Mouse (Mus musculus): ENCODE results near the gene Asna1. TPM values are rescaled to one million over a fixed set of nuclear protein-coding genes. Genes with fewer than 3 reads are reported as not detected.
A peak's percentile ranks its signal among the peaks of the same experiment; 100 is the strongest.

Asna1 gene
- polyA plus RNA-seq, 1 experiment from 2014 or later, result 108 TPM

- H3K4me2 ChIP-seq, result no peak overlapping the region
- WGBS, result 9% methylated on average over 28 of the region's 28 CpGs
Observed at GRCm38 (mm10) chr8:85011242-85011641, 13.8 kb downstream of the Asna1 start.

GRCm38 (mm10) chr8:85007686-85008085, 17.4 kb downstream of the Asna1 start:
- Histone ChIP-seq H3K9ac (no peak overlapping the region), H3K9me3 (no peaks in the 10 kb centered on the region), H3K4me3 (replicated peaks) (no peak overlapping the region), H3K4me1 (no peaks in the 10 kb centered on the region), H3K27ac (no peak overlapping the region), H3K36me3 (no peaks in the 10 kb centered on the region), H3K4me2 (no peak overlapping the region), H3K27me3 (replicated peaks) (peaks cover 24% of the 10 kb centered on the region)
- 16% methylated on average over 25 of the region's 25 CpGs for WGBS
- no peak for ATAC-seq (ENCODE audit: insufficient read depth, low FRiP score, low read depth)

More at GRCm38 (mm10) chr8:85011242-85011641, 13.8 kb downstream of the Asna1 start:
- no peaks in the 10 kb centered on the region for H3K36me3 ChIP-seq
- no peak overlapping the region for H3K9ac ChIP-seq
- H3K27me3 ChIP-seq (replicated peaks), result peaks cover 40% of the 10 kb centered on the region
- no peak overlapping the region for H3K27ac ChIP-seq
- no peaks in the 10 kb centered on the region for H3K9me3 ChIP-seq
- no peak for ATAC-seq (ENCODE audit: insufficient read depth, low FRiP score, low read depth)
- H3K4me1 ChIP-seq, result peaks cover 4% of the 10 kb centered on the region; the same call in 1 of the 2 replicates
- no peak overlapping the region for H3K4me3 ChIP-seq (replicated peaks)

- WGBS, result 7% methylated on average over 19 of the region's 19 CpGs
Observed at GRCm38 (mm10) chr8:84997649-84998295, 27.3 kb downstream of the Asna1 start.

GRCm38 (mm10) chr8:84996978-84997377, 28.1 kb downstream of the Asna1 start:
- H3K4me1 ChIP-seq, result 0 out of 2 replicates have a peak, but pooled peaks cover 4% of the 10 kb centered on the region
- no peak overlapping the region for H3K27ac ChIP-seq
- no peaks in the 10 kb centered on the region; the same call in 1 of the 2 replicates for H3K27me3 ChIP-seq (replicated peaks)
- 0 out of 2 replicates have a peak, but pooled peaks cover 2% of the 10 kb centered on the region for H3K36me3 ChIP-seq
- H3K9ac ChIP-seq, result no peak overlapping the region
- no peak overlapping the region for H3K4me2 ChIP-seq
- no peaks in the 10 kb centered on the region for H3K9me3 ChIP-seq
- 81% methylated on average over 5 of the region's 5 CpGs for WGBS
- ATAC-seq (ENCODE audit: insufficient read depth, low FRiP score, low read depth), result no peak
- H3K4me3 ChIP-seq (replicated peaks), result no peak overlapping the region

More at GRCm38 (mm10) chr8:84997649-84998295, 27.3 kb downstream of the Asna1 start:
- Histone ChIP-seq H3K9ac (no peak overlapping the region), H3K4me2 (peak overlapping the region; percentile 22; the same call in 1 of the 2 replicates), H3K27me3 (replicated peaks) (no peaks in the 10 kb centered on the region; the same call in 1 of the 2 replicates), H3K27ac (no peak overlapping the region), H3K4me3 (replicated peaks) (no peak overlapping the region), H3K36me3 (0 out of 2 replicates have a peak, but pooled peaks cover 2% of the 10 kb centered on the region), H3K9me3 (no peaks in the 10 kb centered on the region), H3K4me1 (0 out of 2 replicates have a peak, but pooled peaks cover 4% of the 10 kb centered on the region)
- peak; percentile 71 for ATAC-seq (ENCODE audit: insufficient read depth, low FRiP score, low read depth)

- Histone ChIP-seq H3K27me3 (replicated peaks) (no peaks in the 10 kb centered on the region; the same call in 1 of the 2 replicates), H3K9ac (no peak overlapping the region), H3K4me3 (replicated peaks) (no peak overlapping the region), H3K4me1 (peaks cover 8% of the 10 kb centered on the region; the same call in 1 of the 2 replicates), H3K27ac (no peak overlapping the region), H3K36me3 (0 out of 2 replicates have a peak, but pooled peaks cover 2% of the 10 kb centered on the region), H3K9me3 (no peaks in the 10 kb centered on the region), H3K4me2 (no peak overlapping the region)
- WGBS, result 46% methylated on average over 25 of the region's 25 CpGs
- no peak for ATAC-seq (ENCODE audit: insufficient read depth, low FRiP score, low read depth)
Observed at GRCm38 (mm10) chr8:84995680-84996079, 29.4 kb downstream of the Asna1 start.

GRCm38 (mm10) chr8:84994375-84994774, 30.7 kb downstream of the Asna1 start:
- ATAC-seq (ENCODE audit: insufficient read depth, low FRiP score, low read depth), result no peak
- no peaks in the 10 kb centered on the region for H3K9me3 ChIP-seq
- 0 out of 2 replicates have a peak, but pooled peaks cover 2% of the 10 kb centered on the region for H3K36me3 ChIP-seq
- H3K9ac ChIP-seq, result no peak overlapping the region
- H3K4me1 ChIP-seq, result peaks cover 9% of the 10 kb centered on the region
- H3K4me3 ChIP-seq (replicated peaks), result no peak overlapping the region
- H3K4me2 ChIP-seq, result no peak overlapping the region
- no peaks in the 10 kb centered on the region; the same call in 1 of the 2 replicates for H3K27me3 ChIP-seq (replicated peaks)
- 90% methylated on average over 9 of the region's 9 CpGs for WGBS
- no peak overlapping the region for H3K27ac ChIP-seq

GRCm38 (mm10) chr8:84990836-84991235, 34.2 kb downstream of the Asna1 start:
- ATAC-seq (ENCODE audit: insufficient read depth, low FRiP score, low read depth), result peak; percentile 74
- Histone ChIP-seq H3K9me3 (no peaks in the 10 kb centered on the region), H3K27me3 (replicated peaks) (no peaks in the 10 kb centered on the region)

GRCm38 (mm10) chr8:84990349-84990748, 34.7 kb downstream of the Asna1 start, which contains the start of gene Hook2:
Gene Hook2, plus strand, starts transcription at chr8:84990603.
- Histone ChIP-seq H3K27ac (peak within 1 kb of the TSS; percentile 92), H3K9ac (peak within 1 kb of the TSS; percentile 57; the same call in 1 of the 2 replicates), H3K4me1 (peaks cover 17% of the 10 kb centered on the region), H3K4me3 (replicated peaks) (peak within 1 kb of the TSS; percentile 55), H3K36me3 (no peaks in the 10 kb centered on the region), H3K27me3 (replicated peaks) (no peaks in the 10 kb centered on the region), H3K9me3 (no peaks in the 10 kb centered on the region), H3K4me2 (peak within 1 kb of the TSS; percentile 74)
- WGBS, result 2% methylated on average over 28 of the region's 28 CpGs
- peak; percentile 89 for ATAC-seq (ENCODE audit: insufficient read depth, low FRiP score, low read depth)

More at GRCm38 (mm10) chr8:84990836-84991235, 34.2 kb downstream of the Asna1 start:
- Histone ChIP-seq H3K4me3 (replicated peaks) (peak overlapping the region; percentile 55), H3K9ac (peak overlapping the region; percentile 53; the same call in 1 of the 2 replicates), H3K4me2 (peak overlapping the region; percentile 74), H3K27ac (peak overlapping the region; percentile 92), H3K4me1 (peaks cover 13% of the 10 kb centered on the region), H3K36me3 (no peaks in the 10 kb centered on the region)
- under 1% methylated on average over 15 of the region's 15 CpGs for WGBS

GRCm38 (mm10) chr8:84989810-84990209, 35.3 kb downstream of the Asna1 start:
- ATAC-seq (ENCODE audit: insufficient read depth, low FRiP score, low read depth), result peak; percentile 51
- Histone ChIP-seq H3K4me1 (peaks cover 22% of the 10 kb centered on the region), H3K9ac (peak overlapping the region; percentile 57; the same call in 1 of the 2 replicates), H3K27ac (peak overlapping the region; percentile 92), H3K4me2 (peak overlapping the region; percentile 74), H3K27me3 (replicated peaks) (no peaks in the 10 kb centered on the region), H3K4me3 (replicated peaks) (peak overlapping the region; percentile 55), H3K36me3 (no peaks in the 10 kb centered on the region), H3K9me3 (no peaks in the 10 kb centered on the region)
- under 1% methylated on average over 15 of the region's 15 CpGs for WGBS

- Histone ChIP-seq H3K4me3 (replicated peaks) (peak overlapping the region; percentile 55; the same call in 1 of the 2 replicates), H3K9me3 (no peaks in the 10 kb centered on the region), H3K27ac (peak overlapping the region; percentile 92), H3K4me2 (peak overlapping the region; percentile 74), H3K36me3 (no peaks in the 10 kb centered on the region), H3K27me3 (replicated peaks) (no peaks in the 10 kb centered on the region), H3K4me1 (peaks cover 27% of the 10 kb centered on the region), H3K9ac (no peak overlapping the region)
- WGBS, result 13% methylated on average over 15 of the region's 15 CpGs
- ATAC-seq (ENCODE audit: insufficient read depth, low FRiP score, low read depth), result no peak
Observed at GRCm38 (mm10) chr8:84989311-84989731, 35.8 kb downstream of the Asna1 start.

GRCm38 (mm10) chr8:84987903-84988302, 37.2 kb downstream of the Asna1 start:
- Histone ChIP-seq H3K9me3 (no peaks in the 10 kb centered on the region), H3K27ac (no peak overlapping the region), H3K9ac (no peak overlapping the region), H3K36me3 (no peaks in the 10 kb centered on the region), H3K4me1 (peaks cover 30% of the 10 kb centered on the region), H3K4me3 (replicated peaks) (no peak overlapping the region), H3K27me3 (replicated peaks) (no peaks in the 10 kb centered on the region), H3K4me2 (no peak overlapping the region)
- 70% methylated on average over 2 of the region's 2 CpGs for WGBS
- no peak for ATAC-seq (ENCODE audit: insufficient read depth, low FRiP score, low read depth)

- Histone ChIP-seq H3K4me3 (replicated peaks) (no peak overlapping the region), H3K9ac (no peak overlapping the region), H3K36me3 (no peaks in the 10 kb centered on the region), H3K27me3 (replicated peaks) (no peaks in the 10 kb centered on the region), H3K4me1 (peaks cover 34% of the 10 kb centered on the region), H3K9me3 (no peaks in the 10 kb centered on the region), H3K4me2 (no peak overlapping the region), H3K27ac (no peak overlapping the region)
- ATAC-seq (ENCODE audit: insufficient read depth, low FRiP score, low read depth), result no peak
- 67% methylated on average over 5 of the region's 5 CpGs for WGBS
Observed at GRCm38 (mm10) chr8:84987388-84987787, 37.7 kb downstream of the Asna1 start.

Measured in stomach, embryonic 15.5 days (tissue).